Mouse (Mus musculus) liver, embryonic 15.5 days (tissue): ENCODE measurements around the gene Rassf4. TPM values are rescaled to one million over a fixed set of nuclear protein-coding genes. Genes with fewer than 3 reads are reported as not detected.

ENCODE experiments used
- ATAC-seq: fragments of 200-750 bp; cut with Nextera tagmentation; 2 replicates; pipeline ENCODE4 v1.8.0; 2017; ENCODE audit warnings: moderate number of reproducible peaks, mild to moderate bottlenecking, moderate library complexity; ENCODE audit not compliant: insufficient read depth
- H3K27ac ChIP-seq: fragments of 300-500 bp; sonication (generic); replicated peaks from 2 replicates; pipeline ENCODE4 v1.5.1; 2015; ENCODE audit warnings: mild to moderate bottlenecking, inconsistent platforms
- H3K27me3 ChIP-seq: fragments of 300-500 bp; sonication (generic); 2 replicates; pipeline ENCODE4 v1.6.1; 2015; ENCODE audit warnings: mild to moderate bottlenecking, inconsistent platforms
- H3K36me3 ChIP-seq: fragments of 300-500 bp; sonication (generic); replicated peaks from 2 replicates; pipeline ENCODE4 v1.6.1; 2015; ENCODE audit warnings: moderate library complexity, mild to moderate bottlenecking, inconsistent platforms
- H3K4me1 ChIP-seq: fragments of 300-500 bp; sonication (generic); replicated peaks from 2 replicates; pipeline ENCODE4 v1.6.1; 2015; ENCODE audit warnings: inconsistent platforms
- H3K4me2 ChIP-seq: fragments of 300-500 bp; sonication (generic); 2 replicates; pipeline ENCODE4 v1.6.1; 2015; ENCODE audit warnings: moderate library complexity, mild to moderate bottlenecking, inconsistent platforms
- H3K4me3 ChIP-seq: fragments of 300-500 bp; sonication (generic); replicated peaks from 2 replicates; pipeline ENCODE4 v1.5.1; 2015; ENCODE audit warnings: mild to moderate bottlenecking, inconsistent platforms
- H3K9ac ChIP-seq: fragments of 300-500 bp; sonication (generic); 2 replicates; pipeline ENCODE4 v1.6.1; 2015; ENCODE audit warnings: moderate library complexity, mild to moderate bottlenecking, inconsistent platforms
- H3K9me3 ChIP-seq: fragments of 300-500 bp; sonication (generic); replicated peaks from 2 replicates; pipeline ENCODE4 v1.6.1; 2016; ENCODE audit warnings: inconsistent platforms
- WGBS: fragments of 180-500 bp; shearing (Covaris S2); methylation state at CpG from one replicate; pipeline ENCODE4 v1.1.7; 2015; ENCODE audit warnings: mixed read lengths; ENCODE audit not compliant: insufficient replicate concordance; 5-methylcytosine and 5-hydroxymethylcytosine counted together
- polyA plus RNA-seq: library from polyadenylated mRNA; unstranded; fragments of >200 nt; fragmentation: Nextera tagmentation; extraction: Ambion mirVana; gene quantifications from 2 replicates; pipeline ENCODE4 v1.2.1, GENCODE M21; 2015

Gene Rassf4
- polyA plus RNA-seq, 1 experiment from 2014 or later, result 7.7 TPM

GRCm38 (mm10) chr6:116653191-116653590, 20.6 kb downstream of the Rassf4 start:
- H3K9ac ChIP-seq, result no peak overlapping the region
- no peak overlapping the region for H3K27ac ChIP-seq
- H3K4me3 ChIP-seq, result no peak overlapping the region

GRCm38 (mm10) chr6:116651437-116652118, 22.2 kb downstream of the Rassf4 start:
- Histone ChIP-seq H3K9me3 (no peaks in the 10 kb centered on the region), H3K9ac (no peak overlapping the region; the same call in 1 of the 2 replicates), H3K4me1 (peaks cover 12% of the 10 kb centered on the region), H3K27ac (0 out of 2 replicates have a peak overlapping the region, but pooled peaks have one; percentile 9), H3K36me3 (no peaks in the 10 kb centered on the region), H3K4me3 (peak overlapping the region; percentile 40), H3K4me2 (peak overlapping the region; percentile 54), H3K27me3 (no peaks in the 10 kb centered on the region)
- WGBS, result 33% methylated on average over 20 of the region's 20 CpGs
- no peak for ATAC-seq

More at GRCm38 (mm10) chr6:116653191-116653590, 20.6 kb downstream of the Rassf4 start:
- no peaks in the 10 kb centered on the region for H3K9me3 ChIP-seq
- 42% methylated on average over 3 of the region's 3 CpGs for WGBS
- H3K27me3 ChIP-seq, result no peaks in the 10 kb centered on the region
- no peak overlapping the region for H3K4me2 ChIP-seq
- no peaks in the 10 kb centered on the region for H3K36me3 ChIP-seq
- peaks cover 12% of the 10 kb centered on the region for H3K4me1 ChIP-seq
- ATAC-seq, result no peak

GRCm38 (mm10) chr6:116650406-116650805, 23.3 kb downstream of the Rassf4 start, which contains the start of gene Depp1:
Depp1 (plus strand) TSS chr6:116650609.
- peak; percentile 77 for ATAC-seq
- WGBS, result 7% methylated on average over 6 of the region's 6 CpGs
- no peaks in the 10 kb centered on the region for H3K27me3 ChIP-seq
- peak within 1 kb of the TSS; percentile 54 for H3K4me2 ChIP-seq
- H3K4me3 ChIP-seq, result peak within 1 kb of the TSS; percentile 40
- H3K36me3 ChIP-seq, result no peaks in the 10 kb centered on the region
- peak within 1 kb of the TSS; percentile 74 for H3K27ac ChIP-seq
- peaks cover 12% of the 10 kb centered on the region for H3K4me1 ChIP-seq
- H3K9ac ChIP-seq, result no peak within 1 kb of the TSS; the same call in 1 of the 2 replicates
- H3K9me3 ChIP-seq, result no peaks in the 10 kb centered on the region

DNA sequence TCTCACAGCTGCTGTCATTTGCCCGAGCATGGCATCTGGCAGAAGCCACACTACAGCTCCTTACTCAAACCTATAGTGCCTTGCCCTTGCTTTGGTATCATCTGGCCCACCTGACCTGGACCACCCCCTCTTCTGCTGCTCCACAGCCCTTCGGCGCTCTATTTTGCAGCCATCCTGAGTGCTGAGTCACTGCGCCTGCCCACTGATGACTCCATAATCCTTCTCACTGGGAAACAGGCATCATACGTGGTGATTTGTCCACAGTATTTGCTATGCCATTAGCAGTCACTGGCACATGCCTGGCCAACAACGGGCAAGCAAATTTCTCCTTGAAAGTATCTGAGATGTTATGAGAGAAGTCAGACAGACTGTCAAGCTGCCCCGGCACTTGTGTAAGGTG, 23.9 kb downstream of the Rassf4 start:
- no peak for ATAC-seq
- Histone ChIP-seq H3K27me3 (no peaks in the 10 kb centered on the region), H3K27ac (peak overlapping the region; percentile 60; the same call in 1 of the 2 replicates), H3K4me3 (no peak overlapping the region), H3K4me1 (peaks cover 12% of the 10 kb centered on the region), H3K4me2 (no peak overlapping the region), H3K9ac (no peak overlapping the region), H3K9me3 (no peaks in the 10 kb centered on the region), H3K36me3 (no peaks in the 10 kb centered on the region)
- WGBS, result 35% methylated on average over 7 of the region's 7 CpGs

GRCm38 (mm10) chr6:116647763-116648162, 26.0 kb downstream of the Rassf4 start:
- Histone ChIP-seq H3K4me2 (no peak overlapping the region), H3K4me3 (no peak overlapping the region), H3K27ac (no peak overlapping the region), H3K9me3 (no peaks in the 10 kb centered on the region), H3K27me3 (no peaks in the 10 kb centered on the region), H3K4me1 (peaks cover 12% of the 10 kb centered on the region), H3K36me3 (no peaks in the 10 kb centered on the region), H3K9ac (no peak overlapping the region)
- WGBS, result 61% methylated on average over 12 of the region's 12 CpGs
- peak; percentile 18; the same call in 1 of the 2 replicates for ATAC-seq

- H3K27me3 ChIP-seq, result no peaks in the 10 kb centered on the region
- ATAC-seq, result no peak
- no peaks in the 10 kb centered on the region for H3K9me3 ChIP-seq
- no peak overlapping the region for H3K27ac ChIP-seq
- peaks cover 6% of the 10 kb centered on the region; the same call in 1 of the 2 replicates for H3K4me1 ChIP-seq
- H3K4me3 ChIP-seq, result no peak overlapping the region
- H3K36me3 ChIP-seq, result no peaks in the 10 kb centered on the region
- no peak overlapping the region for H3K9ac ChIP-seq
- WGBS, result 30% methylated on average over 3 of the region's 3 CpGs
- H3K4me2 ChIP-seq, result no peak overlapping the region
Observed at GRCm38 (mm10) chr6:116644335-116644734, 29.4 kb downstream of the Rassf4 start.

DNA sequence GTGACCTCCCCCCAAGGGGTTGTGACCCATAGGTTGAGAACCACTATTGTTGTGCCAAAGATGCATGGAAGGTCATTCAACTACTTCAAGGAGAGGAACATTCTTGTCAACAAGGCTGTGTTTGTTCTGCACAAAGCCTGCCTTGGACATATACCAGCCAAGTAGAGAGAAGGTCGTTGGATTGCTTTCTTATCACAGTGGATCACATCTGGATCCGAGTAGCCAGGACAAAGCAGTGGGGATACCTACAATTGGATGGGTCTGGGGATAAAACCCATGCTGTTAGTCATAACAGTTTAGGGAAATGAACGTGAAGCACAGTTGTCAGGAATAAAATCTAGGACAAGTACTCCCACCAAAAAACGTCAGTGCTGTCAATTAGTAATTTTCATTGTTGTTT, 29.9 kb downstream of the Rassf4 start:
- Histone ChIP-seq H3K9ac (no peak overlapping the region), H3K27ac (no peak overlapping the region), H3K4me2 (no peak overlapping the region), H3K9me3 (no peaks in the 10 kb centered on the region), H3K27me3 (no peaks in the 10 kb centered on the region), H3K36me3 (no peaks in the 10 kb centered on the region), H3K4me3 (no peak overlapping the region), H3K4me1 (peaks cover 9% of the 10 kb centered on the region)
- WGBS, result 52% methylated on average over 4 of the region's 4 CpGs
- no peak for ATAC-seq

- H3K4me1 ChIP-seq, result peaks cover 10% of the 10 kb centered on the region
- no peak overlapping the region for H3K27ac ChIP-seq
- H3K9ac ChIP-seq, result no peak overlapping the region
- H3K4me3 ChIP-seq, result no peak overlapping the region
- 73% methylated on average over 11 of the region's 11 CpGs for WGBS
- H3K27me3 ChIP-seq, result no peaks in the 10 kb centered on the region
- no peak overlapping the region for H3K4me2 ChIP-seq
- H3K36me3 ChIP-seq, result no peaks in the 10 kb centered on the region
- ATAC-seq, result no peak
- no peaks in the 10 kb centered on the region for H3K9me3 ChIP-seq
Observed at GRCm38 (mm10) chr6:116642942-116643341, 30.8 kb downstream of the Rassf4 start.

DNA sequence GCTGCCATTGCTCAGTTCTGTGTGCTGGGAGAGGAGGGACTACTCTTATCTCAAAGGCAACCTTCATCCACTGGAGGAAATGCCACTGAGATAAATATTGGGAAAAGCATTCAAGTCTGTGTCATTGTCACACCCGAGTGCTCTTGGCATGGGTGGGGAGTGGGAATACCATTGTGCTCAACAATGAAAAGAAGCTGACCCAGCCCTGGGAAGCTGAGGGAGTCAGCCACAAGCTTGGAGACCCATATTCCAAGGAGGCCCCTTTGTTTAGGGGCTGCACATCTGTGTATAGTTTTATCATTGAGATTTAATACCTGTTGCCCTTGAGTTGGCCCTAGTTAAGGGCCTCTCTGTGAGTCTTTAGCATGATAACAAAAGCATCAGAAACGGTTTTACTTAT, 34.1 kb downstream of the Rassf4 start:
- WGBS, result 33% methylated on average over 2 of the region's 2 CpGs
- no peaks in the 10 kb centered on the region for H3K9me3 ChIP-seq

GRCm38 (mm10) chr6:116638871-116639270, 34.9 kb downstream of the Rassf4 start:
- H3K9me3 ChIP-seq, result no peaks in the 10 kb centered on the region
- no peak for ATAC-seq
- H3K36me3 ChIP-seq, result no peaks in the 10 kb centered on the region
- H3K4me1 ChIP-seq, result peaks cover 29% of the 10 kb centered on the region
- no peaks in the 10 kb centered on the region for H3K27me3 ChIP-seq
- no peak overlapping the region for H3K27ac ChIP-seq
- no peak overlapping the region for H3K4me3 ChIP-seq
- no peak overlapping the region for H3K9ac ChIP-seq
- 67% methylated on average over 2 of the region's 2 CpGs for WGBS
- no peak overlapping the region for H3K4me2 ChIP-seq

More for the DNA sequence above, 34.1 kb downstream of the Rassf4 start:
- no peaks in the 10 kb centered on the region for H3K36me3 ChIP-seq
- H3K4me3 ChIP-seq, result no peak overlapping the region
- peaks cover 29% of the 10 kb centered on the region for H3K4me1 ChIP-seq
- H3K27me3 ChIP-seq, result no peaks in the 10 kb centered on the region
- no peak for ATAC-seq
- H3K27ac ChIP-seq, result no peak overlapping the region
- no peak overlapping the region for H3K4me2 ChIP-seq
- no peak overlapping the region for H3K9ac ChIP-seq

GRCm38 (mm10) chr6:116637496-116637895, 36.3 kb downstream of the Rassf4 start:
- peaks cover 29% of the 10 kb centered on the region for H3K4me1 ChIP-seq
- H3K27me3 ChIP-seq, result no peaks in the 10 kb centered on the region
- H3K36me3 ChIP-seq, result no peaks in the 10 kb centered on the region
- WGBS, result 56% methylated on average over 5 of the region's 5 CpGs
- H3K4me2 ChIP-seq, result no peak overlapping the region
- no peak overlapping the region for H3K9ac ChIP-seq
- no peak for ATAC-seq
- H3K9me3 ChIP-seq, result no peaks in the 10 kb centered on the region
- no peak overlapping the region for H3K4me3 ChIP-seq
- H3K27ac ChIP-seq, result no peak overlapping the region
